Mouse (Mus musculus): ENCODE results near the gene Rab42. TPM values are rescaled to one million over a fixed set of nuclear protein-coding genes. Genes with fewer than 3 reads are reported as not detected.

Rab42 gene
- total RNA-seq (2014; rRNA removed; ENCODE audit: low replicate concordance) = 1.2 TPM in 1 of 2 replicates, not detected in the other
- polyA plus RNA-seq (2015; fragmentation: Nextera tagmentation; extraction: Ambion mirVana) = 2.9 and 3.9 TPM in 2 replicates

GRCm38 (mm10) chr4:132302939-132303479, at the start of gene Rab42:
Rab42 (minus strand) TSS chr4:132303385.
- Histone ChIP-seq H3K4me2 (ENCODE audit: low read depth, low read length) (peak within 1 kb of the TSS; percentile 67), H3K27me3 (ENCODE audit: control insufficient read depth, insufficient read depth, low read length) (no peaks in the 10 kb centered on the region), H3K36me3 (replicated peaks; ENCODE audit: control insufficient read depth, insufficient read depth, low read length) (no peaks in the 10 kb centered on the region), H3K9ac (replicated peaks; ENCODE audit: low read depth, low read length) (peak within 1 kb of the TSS; percentile 59; the same call in 1 of the 2 replicates), H3K9me3 (replicated peaks; ENCODE audit: control insufficient read depth, low read length) (no peaks in the 10 kb centered on the region), H3K4me3 (ENCODE audit: low read depth, low read length) (peak within 1 kb of the TSS; percentile 52), H3K4me1 (ENCODE audit: control insufficient read depth, insufficient read depth) (peaks cover 18% of the 10 kb centered on the region), H3K27ac (ENCODE audit: low read depth) (peak within 1 kb of the TSS; percentile 70)
- ATAC-seq (ENCODE audit: insufficient read depth, low read depth) (peak; percentile 70), DNase-seq (ENCODE audit: low spot score) (peak; percentile 57)
- 3% methylated on average over 31 of the region's 31 CpGs for WGBS
- TF ChIP-seq CTCF (IDR thresholded peaks at IDR 0.05; ENCODE audit: low read depth) (no peak), EP300 (IDR thresholded peaks at IDR 0.05; ENCODE audit: low read depth) (no peak)

- Histone ChIP-seq H3K4me1 (ENCODE audit: control insufficient read depth, insufficient read depth) (peaks cover 10% of the 10 kb centered on the region; the same call in 1 of the 2 replicates), H3K27me3 (ENCODE audit: control insufficient read depth, insufficient read depth, low read length) (no peaks in the 10 kb centered on the region), H3K9me3 (replicated peaks; ENCODE audit: control insufficient read depth, low read length) (no peaks in the 10 kb centered on the region), H3K9ac (replicated peaks; ENCODE audit: low read depth, low read length) (peak overlapping the region; percentile 83), H3K36me3 (replicated peaks; ENCODE audit: control insufficient read depth, insufficient read depth, low read length) (peaks cover 31% of the 10 kb centered on the region), H3K4me2 (ENCODE audit: low read depth, low read length) (peak overlapping the region; percentile 81), H3K4me3 (ENCODE audit: low read depth, low read length) (peak overlapping the region; percentile 87), H3K27ac (ENCODE audit: low read depth) (peak overlapping the region; percentile 98)
- ATAC-seq (ENCODE audit: insufficient read depth, low read depth) (0 out of 2 replicates have a peak, but pooled peaks have one; percentile 16), DNase-seq (ENCODE audit: low spot score) (no peak)
- WGBS = 0% methylated on average over 14 of the region's 14 CpGs
- TF ChIP-seq CTCF (IDR thresholded peaks at IDR 0.05; ENCODE audit: low read depth) (no peak), EP300 (IDR thresholded peaks at IDR 0.05; ENCODE audit: low read depth) (no peak)
These were observed 49.6 kb upstream of the Rab42 start for GRCm38 (mm10) chr4:132352739-132353138.

GRCm38 (mm10) chr4:132351401-132351800, 48.2 kb upstream of the Rab42 start:
- 24% methylated on average over 1 of the region's 1 CpGs for WGBS
- peaks cover 10% of the 10 kb centered on the region; the same call in 1 of the 2 replicates for H3K4me1 ChIP-seq (ENCODE audit: control insufficient read depth, insufficient read depth)
- H3K27me3 ChIP-seq (ENCODE audit: control insufficient read depth, insufficient read depth, low read length) = no peaks in the 10 kb centered on the region
- TF ChIP-seq CTCF (IDR thresholded peaks at IDR 0.05; ENCODE audit: low read depth) = no peak
- no peak for TF ChIP-seq EP300 (IDR thresholded peaks at IDR 0.05; ENCODE audit: low read depth)
- ATAC-seq (ENCODE audit: insufficient read depth, low read depth) (no peak), DNase-seq (ENCODE audit: low spot score) (no peak)
- H3K9ac ChIP-seq (replicated peaks; ENCODE audit: low read depth, low read length) = no peak overlapping the region
- H3K4me3 ChIP-seq (ENCODE audit: low read depth, low read length) = peak overlapping the region; percentile 87; the same call in 1 of the 2 replicates
- H3K36me3 ChIP-seq (replicated peaks; ENCODE audit: control insufficient read depth, insufficient read depth, low read length) = peaks cover 21% of the 10 kb centered on the region
- no peak overlapping the region for H3K27ac ChIP-seq (ENCODE audit: low read depth)
- H3K4me2 ChIP-seq (ENCODE audit: low read depth, low read length) = peak overlapping the region; percentile 81
- H3K9me3 ChIP-seq (replicated peaks; ENCODE audit: control insufficient read depth, low read length) = no peaks in the 10 kb centered on the region

- DNase-seq (ENCODE audit: low spot score) (no peak), ATAC-seq (ENCODE audit: insufficient read depth, low read depth) (no peak)
- TF ChIP-seq CTCF (IDR thresholded peaks at IDR 0.05; ENCODE audit: low read depth) (no peak), EP300 (IDR thresholded peaks at IDR 0.05; ENCODE audit: low read depth) (no peak)
- Histone ChIP-seq H3K27ac (ENCODE audit: low read depth) (no peak overlapping the region), H3K4me1 (ENCODE audit: control insufficient read depth, insufficient read depth) (peaks cover 10% of the 10 kb centered on the region; the same call in 1 of the 2 replicates), H3K36me3 (replicated peaks; ENCODE audit: control insufficient read depth, insufficient read depth, low read length) (peaks cover 21% of the 10 kb centered on the region), H3K9ac (replicated peaks; ENCODE audit: low read depth, low read length) (no peak overlapping the region), H3K27me3 (ENCODE audit: control insufficient read depth, insufficient read depth, low read length) (no peaks in the 10 kb centered on the region), H3K4me2 (ENCODE audit: low read depth, low read length) (no peak overlapping the region), H3K9me3 (replicated peaks; ENCODE audit: control insufficient read depth, low read length) (no peaks in the 10 kb centered on the region), H3K4me3 (ENCODE audit: low read depth, low read length) (no peak overlapping the region)
- WGBS = 82% methylated on average over 3 of the region's 3 CpGs
These were observed 47.7 kb upstream of the Rab42 start for GRCm38 (mm10) chr4:132350854-132351253.

- ATAC-seq (ENCODE audit: insufficient read depth, low read depth) = no peak
- Histone ChIP-seq H3K9ac (replicated peaks; ENCODE audit: low read depth, low read length) (no peak overlapping the region), H3K36me3 (replicated peaks; ENCODE audit: control insufficient read depth, insufficient read depth, low read length) (peaks cover 21% of the 10 kb centered on the region), H3K4me1 (ENCODE audit: control insufficient read depth, insufficient read depth) (peaks cover 10% of the 10 kb centered on the region; the same call in 1 of the 2 replicates), H3K27me3 (ENCODE audit: control insufficient read depth, insufficient read depth, low read length) (no peaks in the 10 kb centered on the region), H3K27ac (ENCODE audit: low read depth) (no peak overlapping the region), H3K4me2 (ENCODE audit: low read depth, low read length) (no peak overlapping the region), H3K4me3 (ENCODE audit: low read depth, low read length) (no peak overlapping the region), H3K9me3 (replicated peaks; ENCODE audit: control insufficient read depth, low read length) (no peaks in the 10 kb centered on the region)
- no peak for TF ChIP-seq CTCF (IDR thresholded peaks at IDR 0.05; ENCODE audit: low read depth)
- TF ChIP-seq EP300 (IDR thresholded peaks at IDR 0.05; ENCODE audit: low read depth) = no peak
- 77% methylated on average over 2 of the region's 2 CpGs for WGBS
- no peak for DNase-seq (ENCODE audit: low spot score)
These were observed 47.0 kb upstream of the Rab42 start for GRCm38 (mm10) chr4:132350123-132350740.
